Mouse (Mus musculus): Measurements from ENCODE around the gene Olfr1054. TPM values are rescaled to one million over a fixed set of nuclear protein-coding genes. Genes with fewer than 3 reads are reported as not detected.
"Not testable (repeated sequence)": the region's sequence is repeated elsewhere in the genome, so short reads cannot be mapped to it uniquely, and the experiment has no call there.

The Olfr1054 gene
- total RNA-seq (2021): not detected

- intact Hi-C loops (cut with DNase I): no loop called here
- no peak for DNase-seq (ENCODE audit: low spot score in 2 of 2)
These were observed at the start of gene Olfr1054 for GRCm38 (mm10) chr2:86335333-86335732. Gene Olfr1054, minus strand, starts transcription at chr2:86335433.

- no peak for DNase-seq (ENCODE audit: low spot score in 2 of 2)
- intact Hi-C loops (cut with DNase I): no loop called here
These were observed 43.1 kb upstream of the Olfr1054 start, which contains the start of gene Olfr1057 for GRCm38 (mm10) chr2:86378293-86378692. Gene Olfr1057, minus strand, starts transcription at chr2:86378393.

DNA sequence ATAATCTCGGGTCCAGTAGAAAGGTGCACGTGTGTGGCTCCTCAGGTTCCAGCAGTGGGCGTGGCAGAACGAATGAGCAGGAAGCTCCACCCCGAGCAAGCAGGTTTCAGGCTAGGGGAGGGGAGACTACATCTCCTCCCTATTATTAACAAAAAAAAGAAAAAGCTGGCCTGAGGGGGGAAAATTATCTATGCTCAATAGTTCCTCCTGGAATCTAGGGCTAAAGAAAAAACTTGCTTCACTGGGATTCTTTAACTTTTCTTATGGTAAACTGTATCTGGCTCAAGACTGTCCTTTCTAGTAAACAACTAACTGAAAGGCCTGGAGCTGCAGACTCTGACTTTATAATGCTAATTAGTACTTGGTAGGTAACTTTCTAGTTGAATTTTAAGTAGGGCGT, 31.1 kb upstream of the Olfr1054 start:
- DNase-seq (ENCODE audit: low spot score in 2 of 2); intact Hi-C loops (cut with DNase I): not testable (repeated sequence)

DNA sequence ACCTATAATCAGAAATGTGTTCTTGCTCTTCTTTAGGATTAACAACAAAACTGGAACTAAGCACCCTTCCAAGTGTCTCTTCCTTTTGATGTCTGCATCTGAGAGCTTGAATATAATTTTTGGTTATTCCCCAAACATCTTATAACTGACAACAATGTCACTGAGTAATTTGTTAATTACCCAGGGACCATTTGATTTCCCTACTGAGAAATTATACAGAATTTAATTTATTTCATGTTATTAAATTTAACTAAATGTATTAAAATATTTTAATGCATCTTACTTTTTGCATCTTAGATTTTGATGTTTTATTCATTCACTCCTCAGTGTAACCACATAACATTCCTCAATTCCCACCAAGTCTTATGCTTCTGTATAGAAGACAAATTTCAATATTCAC, 27.1 kb upstream of the Olfr1054 start, which contains the start of gene Olfr1056:
Gene Olfr1056, minus strand, starts transcription at position 101 of the 400 bp plus-strand sequence.
- intact Hi-C loops (cut with DNase I): no loop called here
- no peak for DNase-seq (ENCODE audit: low spot score in 2 of 2)

DNA sequence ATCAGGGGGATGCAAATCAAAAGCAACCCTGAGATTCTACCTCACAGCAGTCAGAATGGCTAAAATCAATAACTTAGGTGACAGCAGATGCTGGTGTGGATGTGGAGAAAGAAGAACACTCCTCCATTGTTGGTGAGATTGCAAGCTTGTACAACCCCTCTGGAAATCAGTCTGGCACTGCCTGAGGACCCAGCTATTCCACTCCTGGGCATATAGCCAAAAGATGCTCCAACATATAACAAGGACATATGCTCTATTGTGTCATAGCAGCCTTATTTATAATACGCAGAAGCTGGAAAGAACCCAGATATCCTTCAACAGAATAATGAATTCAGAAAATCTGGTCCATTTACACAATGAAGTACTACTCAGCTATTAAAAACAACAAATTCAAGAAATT, 16.5 kb upstream of the Olfr1054 start:
- intact Hi-C loops (cut with DNase I): not testable (repeated sequence)

GRCm38 (mm10) chr2:86350184-86350583, 15.0 kb upstream of the Olfr1054 start, which contains the start of gene Olfr1055:
Gene Olfr1055, minus strand, starts transcription at chr2:86350284.
- intact Hi-C loops (cut with DNase I): no loop called here
- DNase-seq (ENCODE audit: low spot score in 2 of 2): no peak

More for the DNA sequence above, 16.5 kb upstream of the Olfr1054 start:
- DNase-seq (ENCODE audit: low spot score in 2 of 2): not testable (repeated sequence)

DNA sequence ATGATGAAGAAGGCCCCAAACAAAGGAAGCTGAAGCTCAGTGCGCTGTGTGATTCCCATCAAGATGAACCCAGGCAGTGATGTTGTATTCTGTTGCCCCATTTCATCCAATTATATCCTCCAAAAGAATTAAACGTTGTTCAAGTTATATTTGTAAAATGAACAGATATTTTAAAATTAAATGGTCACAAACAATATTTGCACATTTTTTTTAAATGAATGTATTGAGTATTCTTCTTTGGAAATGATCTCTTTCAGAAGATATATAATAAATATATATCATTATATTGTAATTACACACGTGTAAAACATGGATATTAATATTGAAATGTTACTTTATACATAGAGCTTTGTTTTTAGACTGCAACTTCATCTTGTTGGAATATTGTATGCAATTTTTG, 20.0 kb downstream of the Olfr1054 start, which contains the start of gene Olfr1053:
Gene Olfr1053, minus strand, starts transcription at position 101 of the 400 bp plus-strand sequence.
- DNase-seq (ENCODE audit: low spot score in 2 of 2): no peak
- intact Hi-C loops (cut with DNase I): no loop called here

DNA sequence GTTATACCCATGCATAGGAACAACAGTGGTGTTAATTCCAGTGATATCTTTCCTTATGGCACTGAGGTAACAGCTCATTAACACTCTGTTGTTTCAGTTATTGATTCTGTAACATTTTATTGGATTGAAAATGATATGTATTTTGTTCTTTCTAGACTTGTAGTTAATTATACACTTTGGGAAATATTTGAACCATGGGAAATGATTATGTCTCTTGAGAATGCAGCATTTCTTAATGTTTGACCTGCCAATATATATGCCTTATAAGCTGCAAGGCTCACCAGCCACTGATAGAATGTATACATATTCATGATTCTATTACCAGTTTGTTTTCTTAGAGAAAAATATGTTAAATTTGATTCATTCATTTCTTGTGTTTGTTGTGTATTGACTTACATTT, 43.1 kb downstream of the Olfr1054 start, which contains the start of gene Olfr1052:
Gene Olfr1052, plus strand, starts transcription at position 301 of the 400 bp plus-strand sequence.
- intact Hi-C loops (cut with DNase I): no loop called here
- no peak for DNase-seq (ENCODE audit: low spot score in 2 of 2)

Other genes with a start within 250 kb of the Olfr1054 start
- not detected for gene Olfr1037, start 248.0 kb downstream of the Olfr1054 start, total RNA-seq (2021)
- not detected for gene Olfr1039, start 199.5 kb downstream of the Olfr1054 start, total RNA-seq (2021)
- gene Olfr1040, start 188.7 kb downstream of the Olfr1054 start, total RNA-seq (2021): not detected
- not detected for gene Olfr1042, start 173.6 kb downstream of the Olfr1054 start, total RNA-seq (2021)
- gene Olfr1043, start 167.9 kb downstream of the Olfr1054 start, total RNA-seq (2021): not detected
- not detected for gene Olfr1044, start 157.6 kb downstream of the Olfr1054 start, total RNA-seq (2021)
- gene Olfr52, start 149.8 kb downstream of the Olfr1054 start, total RNA-seq (2021): not detected
- gene Olfr1045, start 132.4 kb downstream of the Olfr1054 start, total RNA-seq (2021): not detected
- gene Olfr1046, start 116.1 kb downstream of the Olfr1054 start, total RNA-seq (2021): not detected
- not detected for gene Olfr1047, start 104.0 kb downstream of the Olfr1054 start, total RNA-seq (2021)
- not detected for gene Olfr1048, start 95.1 kb downstream of the Olfr1054 start, total RNA-seq (2021)
- not detected for gene Olfr1049, start 77.1 kb downstream of the Olfr1054 start, total RNA-seq (2021)
- not detected for gene Olfr1051, start 56.3 kb downstream of the Olfr1054 start, total RNA-seq (2021)
- gene Olfr1052, start 43.0 kb downstream of the Olfr1054 start, total RNA-seq (2021): not detected
- not detected for gene Olfr1053, start 20.1 kb downstream of the Olfr1054 start, total RNA-seq (2021)
- not detected for gene Olfr1055, start 14.9 kb upstream of the Olfr1054 start, total RNA-seq (2021)
- not detected for gene Olfr1056, start 27.0 kb upstream of the Olfr1054 start, total RNA-seq (2021)
- gene Olfr1057, start 43.0 kb upstream of the Olfr1054 start, total RNA-seq (2021): not detected
- gene Olfr1058, start 53.1 kb upstream of the Olfr1054 start, total RNA-seq (2021): not detected
- gene Olfr1061, start 78.6 kb upstream of the Olfr1054 start, total RNA-seq (2021): not detected
- not detected for gene Olfr1062, start 91.3 kb upstream of the Olfr1054 start, total RNA-seq (2021)
- not detected for gene Olfr1065, start 115.2 kb upstream of the Olfr1054 start, total RNA-seq (2021)
- gene Olfr1066, start 120.8 kb upstream of the Olfr1054 start, total RNA-seq (2021): not detected
- not detected for gene Olfr228, start 152.0 kb upstream of the Olfr1054 start, total RNA-seq (2021)
- gene Olfr1076, start 173.0 kb upstream of the Olfr1054 start, total RNA-seq (2021): not detected
- gene Olfr1079, start 207.0 kb upstream of the Olfr1054 start, total RNA-seq (2021): not detected
- gene Olfr1080, start 222.8 kb upstream of the Olfr1054 start, total RNA-seq (2021): not detected